Mouse (Mus musculus): ENCODE measurements around the gene Spag6.

Gene Spag6

GRCm38 (mm10) chr2:18725880-18726279 lies 32.0 kb downstream of the Spag6 start:
- in situ Hi-C loops (cut with MboI, MseI): no loop called here

GRCm38 (mm10) chr2:18731718-18732117 lies 37.9 kb downstream of the Spag6 start:
- in situ Hi-C loops (cut with MboI, MseI): no loop called here

GRCm38 (mm10) chr2:18734394-18735127 lies 40.7 kb downstream of the Spag6 start:
- in situ Hi-C loops (cut with MboI, MseI): no loop called here

GRCm38 (mm10) chr2:18737040-18737439 lies 43.2 kb downstream of the Spag6 start:
- in situ Hi-C loops (cut with MboI, MseI): no loop called here

- in situ Hi-C loops (cut with MboI, MseI): no loop called here
Observed at GRCm38 (mm10) chr2:18739216-18739615, 45.4 kb downstream of the Spag6 start.

- in situ Hi-C loops (cut with MboI, MseI): no loop called here
Observed at GRCm38 (mm10) chr2:18756144-18756543, 62.3 kb downstream of the Spag6 start.

GRCm38 (mm10) chr2:18764846-18765245 lies 71.0 kb downstream of the Spag6 start:
- in situ Hi-C loops (cut with MboI, MseI): no loop called here

- in situ Hi-C loops (cut with MboI, MseI): no loop called here
Observed at GRCm38 (mm10) chr2:18765481-18766249, 71.8 kb downstream of the Spag6 start.

- in situ Hi-C loops (cut with MboI, MseI): no loop called here
Observed at GRCm38 (mm10) chr2:18766441-18766820, 72.6 kb downstream of the Spag6 start.

GRCm38 (mm10) chr2:18766821-18767541 lies 73.1 kb downstream of the Spag6 start:
- in situ Hi-C loops (cut with MboI, MseI): no loop called here

- in situ Hi-C loops (cut with MboI, MseI): no loop called here
Observed at GRCm38 (mm10) chr2:18768414-18768813, 74.6 kb downstream of the Spag6 start.

- in situ Hi-C loops (cut with MboI, MseI): no loop called here
Observed at GRCm38 (mm10) chr2:18772413-18772812, 78.6 kb downstream of the Spag6 start.

- in situ Hi-C loops (cut with MboI, MseI): no loop called here
Observed at GRCm38 (mm10) chr2:18774326-18774725, 80.5 kb downstream of the Spag6 start.

- in situ Hi-C loops (cut with MboI, MseI): no loop called here
Observed at GRCm38 (mm10) chr2:18778220-18778619, 84.4 kb downstream of the Spag6 start.

GRCm38 (mm10) chr2:18779830-18780229 lies 86.0 kb downstream of the Spag6 start:
- in situ Hi-C loops (cut with MboI, MseI): no loop called here

GRCm38 (mm10) chr2:18781296-18781695 lies 87.5 kb downstream of the Spag6 start:
- in situ Hi-C loops (cut with MboI, MseI): no loop called here

- in situ Hi-C loops (cut with MboI, MseI): no loop called here
Observed at GRCm38 (mm10) chr2:18794261-18794660, 100.4 kb downstream of the Spag6 start.

- in situ Hi-C loops (cut with MboI, MseI): no loop called here
Observed at GRCm38 (mm10) chr2:18797776-18798175, 103.9 kb downstream of the Spag6 start.

- in situ Hi-C loops (cut with MboI, MseI): no loop called here
Observed at GRCm38 (mm10) chr2:18799265-18799965, 105.6 kb downstream of the Spag6 start.
